Mouse (Mus musculus): Measurements from ENCODE around the gene Wdr43.

Wdr43 gene

GRCm38 (mm10) chr17:71662751-71663250 lies 47.1 kb downstream of the Wdr43 start:
- CTCF ChIA-PET, result interaction anchor here (0.6 to 0.7 kb wide), 3 partner anchors 67 to 683 kb away, joined by 3 to 4 read pairs (median 3); no protein-coding TSS in a partner anchor

- CTCF ChIA-PET, result interaction anchor here (0.6 kb wide), 1 partner anchor 191 kb away, joined by 4 read pairs; no protein-coding TSS in a partner anchor
Observed at GRCm38 (mm10) chr17:71663491-71663890, 47.8 kb downstream of the Wdr43 start.

GRCm38 (mm10) chr17:71664172-71664571 lies 48.5 kb downstream of the Wdr43 start:
- CTCF ChIA-PET, result interaction anchor here (0.6 kb wide), 1 partner anchor 179 kb away, joined by 3 read pairs; no protein-coding TSS in a partner anchor

GRCm38 (mm10) chr17:71665201-71665600 lies 49.5 kb downstream of the Wdr43 start:
- CTCF ChIA-PET, result interaction anchor here (0.6 kb wide), 1 partner anchor 202 kb away, joined by 3 read pairs; no protein-coding TSS in a partner anchor

GRCm38 (mm10) chr17:71669511-71669910 lies 53.8 kb downstream of the Wdr43 start:
- CTCF ChIA-PET, result no interaction called here

GRCm38 (mm10) chr17:71671840-71672546 lies 56.3 kb downstream of the Wdr43 start:
- CTCF ChIA-PET, result interaction anchor here (0.7 kb wide), 1 partner anchor 53 kb away, joined by 7 read pairs; no protein-coding TSS in a partner anchor

GRCm38 (mm10) chr17:71673092-71673491 lies 57.4 kb downstream of the Wdr43 start, which contains the start of gene Togaram2:
Gene Togaram2 (plus strand): TSS chr17:71673261.
- CTCF ChIA-PET, result no interaction called here

GRCm38 (mm10) chr17:71673936-71674335 lies 58.2 kb downstream of the Wdr43 start:
- CTCF ChIA-PET, result no interaction called here

- CTCF ChIA-PET, result no interaction called here
Observed at GRCm38 (mm10) chr17:71674886-71675285, 59.2 kb downstream of the Wdr43 start.

- CTCF ChIA-PET, result no interaction called here
Observed at GRCm38 (mm10) chr17:71681666-71682065, 66.0 kb downstream of the Wdr43 start.

GRCm38 (mm10) chr17:71682379-71682778 lies 66.7 kb downstream of the Wdr43 start:
- CTCF ChIA-PET, result no interaction called here

- CTCF ChIA-PET, result no interaction called here
Observed at GRCm38 (mm10) chr17:71683281-71683680, 67.6 kb downstream of the Wdr43 start.

- CTCF ChIA-PET, result no interaction called here
Observed at GRCm38 (mm10) chr17:71684103-71684608, 68.5 kb downstream of the Wdr43 start.

- CTCF ChIA-PET, result no interaction called here
Observed at GRCm38 (mm10) chr17:71687436-71687835, 71.7 kb downstream of the Wdr43 start.

GRCm38 (mm10) chr17:71689903-71690302 lies 74.2 kb downstream of the Wdr43 start:
- CTCF ChIA-PET, result no interaction called here

GRCm38 (mm10) chr17:71691361-71691875 lies 75.7 kb downstream of the Wdr43 start:
- CTCF ChIA-PET, result no interaction called here

GRCm38 (mm10) chr17:71693313-71693712 lies 77.6 kb downstream of the Wdr43 start:
- CTCF ChIA-PET, result no interaction called here

GRCm38 (mm10) chr17:71693780-71694179 lies 78.1 kb downstream of the Wdr43 start:
- CTCF ChIA-PET, result no interaction called here

- CTCF ChIA-PET, result no interaction called here
Observed at GRCm38 (mm10) chr17:71695151-71695550, 79.5 kb downstream of the Wdr43 start.

- CTCF ChIA-PET, result no interaction called here
Observed at GRCm38 (mm10) chr17:71695716-71696315, 80.1 kb downstream of the Wdr43 start.

- CTCF ChIA-PET, result no interaction called here
Observed at GRCm38 (mm10) chr17:71696396-71696795, 80.7 kb downstream of the Wdr43 start.

GRCm38 (mm10) chr17:71697896-71698618 lies 82.4 kb downstream of the Wdr43 start:
- CTCF ChIA-PET, result no interaction called here
